Mouse (Mus musculus): ENCODE measurements around the gene Bub1b. TPM values are rescaled to one million over a fixed set of nuclear protein-coding genes. Genes with fewer than 3 reads are reported as not detected.

Bub1b gene
- total RNA-seq, 2 experiments from 2014 or later: 42.7 to 126 TPM

GRCm38 (mm10) chr2:118663804-118664766 is 66.1 kb downstream of the Bub1b start:
- no peak for ATAC-seq (replicated peaks; ENCODE audit: poor library complexity)

- ATAC-seq (replicated peaks; ENCODE audit: poor library complexity): no peak
Observed at GRCm38 (mm10) chr2:118664975-118665516, 67.0 kb downstream of the Bub1b start.

GRCm38 (mm10) chr2:118665616-118666015 is 67.6 kb downstream of the Bub1b start:
- no peak for ATAC-seq (replicated peaks; ENCODE audit: poor library complexity)

GRCm38 (mm10) chr2:118667181-118667580 is 69.2 kb downstream of the Bub1b start:
- ATAC-seq (replicated peaks; ENCODE audit: poor library complexity): no peak

GRCm38 (mm10) chr2:118669245-118669644 is 71.2 kb downstream of the Bub1b start:
- ATAC-seq (replicated peaks; ENCODE audit: poor library complexity): no peak

GRCm38 (mm10) chr2:118669785-118670184 is 71.8 kb downstream of the Bub1b start:
- ATAC-seq (replicated peaks; ENCODE audit: poor library complexity): no peak

GRCm38 (mm10) chr2:118671728-118672127 is 73.7 kb downstream of the Bub1b start:
- no peak for ATAC-seq (replicated peaks; ENCODE audit: poor library complexity)

- ATAC-seq (replicated peaks; ENCODE audit: poor library complexity): no peak
Observed at GRCm38 (mm10) chr2:118673686-118674465, 75.9 kb downstream of the Bub1b start.

GRCm38 (mm10) chr2:118674500-118674899 is 76.5 kb downstream of the Bub1b start:
- no peak for ATAC-seq (replicated peaks; ENCODE audit: poor library complexity)

- peak; percentile 42 for ATAC-seq (replicated peaks; ENCODE audit: poor library complexity)
Observed at GRCm38 (mm10) chr2:118676839-118677741, 79.1 kb downstream of the Bub1b start.

- peak; percentile 72 for ATAC-seq (replicated peaks; ENCODE audit: poor library complexity)
Observed at GRCm38 (mm10) chr2:118677817-118678216, 79.8 kb downstream of the Bub1b start.

GRCm38 (mm10) chr2:118679577-118679976 is 81.6 kb downstream of the Bub1b start:
- no peak for ATAC-seq (replicated peaks; ENCODE audit: poor library complexity)

- ATAC-seq (replicated peaks; ENCODE audit: poor library complexity): no peak
Observed at GRCm38 (mm10) chr2:118680926-118681325, 82.9 kb downstream of the Bub1b start.

GRCm38 (mm10) chr2:118682544-118683260 is 84.7 kb downstream of the Bub1b start:
- ATAC-seq (replicated peaks; ENCODE audit: poor library complexity): peak; percentile 63

- ATAC-seq (replicated peaks; ENCODE audit: poor library complexity): no peak
Observed at GRCm38 (mm10) chr2:118685088-118685487, 87.1 kb downstream of the Bub1b start.

GRCm38 (mm10) chr2:118686693-118687092 is 88.7 kb downstream of the Bub1b start:
- 0 out of 2 replicates have a peak, but pooled peaks have one; percentile 32 for ATAC-seq (replicated peaks; ENCODE audit: poor library complexity)

GRCm38 (mm10) chr2:118687791-118688190 is 89.8 kb downstream of the Bub1b start:
- ATAC-seq (replicated peaks; ENCODE audit: poor library complexity): no peak

GRCm38 (mm10) chr2:118689875-118690274 is 91.9 kb downstream of the Bub1b start:
- peak; percentile 52 for ATAC-seq (replicated peaks; ENCODE audit: poor library complexity)
